Mouse (Mus musculus) embryonic facial prominence, embryonic 15.5 days (tissue): ENCODE measurements around the gene Cenps. TPM values are rescaled to one million over a fixed set of nuclear protein-coding genes. Genes with fewer than 3 reads are reported as not detected.

Experiments
- ATAC-seq: fragments of 200-750 bp; cut with Nextera tagmentation; 2 replicates; pipeline ENCODE4 v1.8.0; 2017; ENCODE audit warnings: low read depth, moderate TSS enrichment; ENCODE audit not compliant: insufficient number of reproducible peaks, low FRiP score, low TSS enrichment
- H3K27ac ChIP-seq: fragments of 300-500 bp; sonication (generic); replicated peaks from 2 replicates; pipeline ENCODE4 v1.5.1; 2015; ENCODE audit warnings: mild to moderate bottlenecking, inconsistent platforms
- H3K27me3 ChIP-seq: fragments of 300-500 bp; sonication (generic); 2 replicates; pipeline ENCODE4 v1.6.1; 2015; ENCODE audit warnings: inconsistent platforms
- H3K36me3 ChIP-seq: fragments of 300-500 bp; sonication (generic); 2 replicates; pipeline ENCODE4 v1.6.1; 2015; ENCODE audit warnings: mild to moderate bottlenecking, inconsistent platforms
- H3K4me1 ChIP-seq: fragments of 300-500 bp; sonication (generic); 2 replicates; pipeline ENCODE4 v1.6.1; 2015; ENCODE audit warnings: inconsistent platforms
- H3K4me2 ChIP-seq: fragments of 300-500 bp; sonication (generic); replicated peaks from 2 replicates; pipeline ENCODE4 v1.6.1; 2015; ENCODE audit warnings: mild to moderate bottlenecking, inconsistent platforms
- H3K4me3 ChIP-seq: fragments of 300-500 bp; sonication (generic); replicated peaks from 2 replicates; pipeline ENCODE4 v1.5.1; 2015; ENCODE audit warnings: mild to moderate bottlenecking, inconsistent platforms
- H3K9ac ChIP-seq: fragments of 300-500 bp; sonication (generic); 2 replicates; pipeline ENCODE4 v1.6.1; 2015; ENCODE audit warnings: inconsistent platforms
- H3K9me3 ChIP-seq: fragments of 300-500 bp; sonication (generic); replicated peaks from 2 replicates; pipeline ENCODE4 v1.6.1; 2016; ENCODE audit warnings: inconsistent platforms
- WGBS: fragments of 180-500 bp; shearing (Covaris S2); methylation state at CpG from one replicate; pipeline ENCODE4 v1.1.7; 2015; 5-methylcytosine and 5-hydroxymethylcytosine counted together
- polyA plus RNA-seq: library from polyadenylated mRNA; unstranded; fragments of >200 nt; fragmentation: Nextera tagmentation; extraction: Ambion mirVana; gene quantifications from 2 replicates; pipeline ENCODE4 v1.2.1, GENCODE M21; 2015

Gene Cenps
- polyA plus RNA-seq = 26.5 and 28.5 TPM in 2 replicates

DNA sequence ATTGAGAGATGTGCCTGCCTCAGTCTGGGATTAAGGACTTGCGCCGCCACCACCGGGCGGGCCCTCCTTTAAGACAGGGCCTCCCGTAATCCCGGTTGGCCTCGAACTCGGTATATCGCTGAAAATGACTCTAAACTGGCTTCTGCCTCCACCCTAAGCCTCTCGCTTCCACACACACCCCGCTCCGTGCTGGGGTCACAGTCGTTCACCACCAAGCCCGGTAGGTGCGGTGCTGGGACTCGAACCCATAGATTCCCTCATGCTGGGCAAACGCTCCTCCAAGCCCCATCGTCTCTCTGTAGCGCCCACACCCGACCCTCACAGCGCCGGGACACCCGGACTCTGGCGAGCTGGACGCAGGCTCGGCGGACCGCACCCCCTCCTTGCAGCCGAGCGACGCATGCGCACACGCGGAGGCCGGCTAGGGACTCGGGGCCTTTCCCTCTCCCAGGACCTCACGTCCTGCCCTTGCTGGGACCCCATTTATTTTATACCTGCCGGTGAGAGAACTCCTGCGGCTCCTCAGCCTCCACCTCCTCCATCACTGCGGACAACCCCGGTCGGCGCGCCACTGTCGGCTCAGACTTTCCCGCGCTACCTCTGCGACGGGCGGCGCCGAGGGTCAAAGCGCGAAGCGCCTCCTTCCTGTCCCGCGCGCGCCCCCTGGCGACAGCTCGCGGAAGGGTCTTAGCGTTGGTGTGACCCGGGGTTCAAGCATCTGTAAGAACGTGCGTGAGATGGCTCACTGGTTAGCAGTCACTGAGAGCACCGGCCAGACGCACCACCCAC lies at the start of gene Cenps:
Gene Cenps, minus strand, starts transcription at position 648 of the 789 bp plus-strand sequence.
- WGBS = under 1% methylated on average over 68 of the region's 68 CpGs
- H3K9ac ChIP-seq = peak within 1 kb of the TSS; percentile 62
- no peaks in the 10 kb centered on the region for H3K36me3 ChIP-seq
- ATAC-seq = peak; percentile 88
- peak within 1 kb of the TSS; percentile 89 for H3K27ac ChIP-seq
- no peaks in the 10 kb centered on the region for H3K27me3 ChIP-seq
- peak within 1 kb of the TSS; percentile 72 for H3K4me3 ChIP-seq
- peak within 1 kb of the TSS; percentile 81 for H3K4me2 ChIP-seq
- H3K4me1 ChIP-seq = peaks cover 11% of the 10 kb centered on the region
- no peaks in the 10 kb centered on the region for H3K9me3 ChIP-seq

- H3K9ac ChIP-seq = no peak overlapping the region
- no peaks in the 10 kb centered on the region for H3K9me3 ChIP-seq
- H3K36me3 ChIP-seq = peaks cover 79% of the 10 kb centered on the region
- H3K27ac ChIP-seq = no peak overlapping the region
- H3K4me2 ChIP-seq = no peak overlapping the region
- no peaks in the 10 kb centered on the region for H3K4me1 ChIP-seq
- H3K27me3 ChIP-seq = no peaks in the 10 kb centered on the region
- WGBS = 56% methylated on average over 4 of the region's 4 CpGs
- ATAC-seq = no peak
- H3K4me3 ChIP-seq = no peak overlapping the region
Observed at GRCm38 (mm10) chr4:149182755-149183154, 45.3 kb upstream of the Cenps start.

DNA sequence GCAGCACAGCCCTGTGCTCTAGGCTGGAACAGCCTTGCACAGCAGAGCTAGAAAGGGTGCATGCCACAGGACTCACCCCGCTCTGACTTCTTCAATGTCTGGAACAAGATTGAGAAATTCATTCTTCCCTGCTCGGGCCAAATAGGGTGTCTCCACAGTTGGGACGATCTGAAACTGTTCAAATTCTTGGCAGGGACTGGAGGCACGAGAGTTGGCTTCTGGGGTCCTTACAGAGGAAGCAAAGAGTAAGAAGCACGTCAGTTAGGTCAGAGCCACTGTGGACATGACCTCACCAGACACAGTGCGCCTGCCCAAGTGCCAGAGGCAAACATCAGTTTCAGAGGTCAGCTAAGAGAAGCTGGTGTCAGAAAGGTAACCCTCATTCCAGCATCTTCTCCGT lies 44.8 kb upstream of the Cenps start:
- H3K27ac ChIP-seq = no peak overlapping the region
- H3K4me2 ChIP-seq = no peak overlapping the region
- H3K27me3 ChIP-seq = no peaks in the 10 kb centered on the region
- 80% methylated on average over 7 of the region's 7 CpGs for WGBS
- H3K9ac ChIP-seq = no peak overlapping the region
- H3K4me3 ChIP-seq = no peak overlapping the region
- no peaks in the 10 kb centered on the region for H3K9me3 ChIP-seq
- no peak for ATAC-seq
- no peaks in the 10 kb centered on the region for H3K4me1 ChIP-seq
- H3K36me3 ChIP-seq = peaks cover 73% of the 10 kb centered on the region

DNA sequence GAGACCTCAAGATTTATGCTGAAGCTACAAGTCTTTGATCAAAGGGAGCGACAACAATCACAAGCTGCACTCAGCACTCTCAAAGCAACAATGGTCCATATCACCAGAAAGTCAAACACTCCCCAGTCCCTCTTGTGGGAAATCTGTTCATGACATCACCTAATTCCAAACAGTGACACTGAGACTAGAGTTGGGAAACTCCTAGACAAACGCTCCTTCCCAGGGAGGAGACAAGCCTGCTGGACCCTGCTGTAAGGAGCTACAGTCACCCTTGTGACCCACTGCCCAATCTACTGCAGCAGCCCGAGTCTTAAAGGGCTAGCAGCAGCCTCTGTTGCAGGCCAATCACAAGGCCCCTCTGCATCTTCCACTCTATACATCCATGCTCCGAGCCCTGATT lies 42.1 kb upstream of the Cenps start:
- 49% methylated on average over 4 of the region's 4 CpGs for WGBS
- H3K27ac ChIP-seq = no peak overlapping the region
- ATAC-seq = no peak

DNA sequence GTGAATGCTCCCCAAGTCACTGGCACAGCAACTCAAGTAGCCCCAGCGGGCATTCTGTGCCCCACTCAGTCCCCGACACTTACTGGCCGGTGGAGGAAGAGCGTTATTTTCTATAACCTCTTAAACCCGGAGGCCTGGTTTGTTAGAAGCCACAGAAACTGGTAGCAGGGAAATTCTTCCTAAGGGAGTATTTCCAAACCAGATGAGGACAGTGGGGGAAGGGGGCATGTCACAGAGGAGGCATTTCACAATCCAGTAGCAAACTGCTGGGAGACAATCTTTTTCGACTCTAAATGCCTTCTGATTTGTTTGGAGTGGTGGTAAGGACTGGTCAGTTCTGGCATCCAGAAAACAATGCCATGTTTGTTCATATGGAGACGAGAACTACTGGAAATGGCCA lies 41.7 kb upstream of the Cenps start:
- Histone ChIP-seq H3K4me3 (no peak overlapping the region), H3K4me2 (no peak overlapping the region), H3K9me3 (no peaks in the 10 kb centered on the region), H3K9ac (no peak overlapping the region), H3K27ac (no peak overlapping the region), H3K27me3 (no peaks in the 10 kb centered on the region), H3K36me3 (peaks cover 45% of the 10 kb centered on the region), H3K4me1 (no peaks in the 10 kb centered on the region)
- ATAC-seq = no peak
- WGBS = 54% methylated on average over 7 of the region's 7 CpGs

More for the DNA sequence above, 42.1 kb upstream of the Cenps start:
- H3K4me2 ChIP-seq = no peak overlapping the region
- H3K4me3 ChIP-seq = no peak overlapping the region
- peaks cover 50% of the 10 kb centered on the region for H3K36me3 ChIP-seq
- no peaks in the 10 kb centered on the region for H3K27me3 ChIP-seq
- H3K4me1 ChIP-seq = no peaks in the 10 kb centered on the region
- no peak overlapping the region for H3K9ac ChIP-seq
- H3K9me3 ChIP-seq = no peaks in the 10 kb centered on the region

GRCm38 (mm10) chr4:149178328-149178727 lies 40.9 kb upstream of the Cenps start:
- 38% methylated on average over 7 of the region's 7 CpGs for WGBS
- H3K4me3 ChIP-seq = no peak overlapping the region
- H3K4me1 ChIP-seq = peaks cover 2% of the 10 kb centered on the region; the same call in 1 of the 2 replicates
- ATAC-seq = no peak
- H3K9ac ChIP-seq = no peak overlapping the region
- H3K27me3 ChIP-seq = no peaks in the 10 kb centered on the region
- no peak overlapping the region for H3K4me2 ChIP-seq
- H3K9me3 ChIP-seq = no peaks in the 10 kb centered on the region
- H3K36me3 ChIP-seq = peaks cover 37% of the 10 kb centered on the region
- no peak overlapping the region for H3K27ac ChIP-seq

- H3K4me1 ChIP-seq = peaks cover 15% of the 10 kb centered on the region
- WGBS = 53% methylated on average over 5 of the region's 5 CpGs
- ATAC-seq = no peak
Observed at GRCm38 (mm10) chr4:149177046-149177445, 39.6 kb upstream of the Cenps start.

DNA sequence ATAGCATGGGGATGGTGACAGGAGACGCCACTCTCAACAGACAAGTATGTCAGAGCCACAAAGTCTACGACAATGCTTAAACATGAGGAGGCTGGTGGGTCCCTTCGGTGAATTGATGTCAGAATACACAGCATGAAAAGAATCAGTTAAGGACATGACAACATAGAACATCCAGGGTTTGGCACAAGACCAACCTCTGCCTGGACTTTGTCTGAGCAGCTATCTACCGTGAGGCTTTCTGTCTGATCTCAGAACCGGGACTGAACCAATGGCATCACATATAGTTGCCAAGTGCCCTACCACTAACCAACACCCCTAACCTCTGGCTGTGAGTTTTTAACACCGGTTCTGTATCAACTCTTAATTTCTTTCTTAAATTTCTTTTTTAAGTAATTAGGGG lies 39.2 kb upstream of the Cenps start:
- WGBS = 60% methylated on average over 6 of the region's 6 CpGs
- H3K4me3 ChIP-seq = no peak overlapping the region
- no peak overlapping the region for H3K27ac ChIP-seq
- H3K4me2 ChIP-seq = no peak overlapping the region
- peaks cover 17% of the 10 kb centered on the region for H3K4me1 ChIP-seq
- ATAC-seq = no peak
- no peaks in the 10 kb centered on the region for H3K9me3 ChIP-seq
- peaks cover 20% of the 10 kb centered on the region for H3K36me3 ChIP-seq
- no peaks in the 10 kb centered on the region for H3K27me3 ChIP-seq
- H3K9ac ChIP-seq = no peak overlapping the region

More at GRCm38 (mm10) chr4:149177046-149177445, 39.6 kb upstream of the Cenps start:
- no peak overlapping the region for H3K9ac ChIP-seq
- H3K4me3 ChIP-seq = no peak overlapping the region
- H3K36me3 ChIP-seq = peaks cover 24% of the 10 kb centered on the region
- H3K27ac ChIP-seq = no peak overlapping the region
- no peaks in the 10 kb centered on the region for H3K9me3 ChIP-seq
- H3K27me3 ChIP-seq = no peaks in the 10 kb centered on the region
- no peak overlapping the region for H3K4me2 ChIP-seq

- no peak for ATAC-seq
- 79% methylated on average over 6 of the region's 6 CpGs for WGBS
- H3K9me3 ChIP-seq = no peaks in the 10 kb centered on the region
- no peaks in the 10 kb centered on the region for H3K27me3 ChIP-seq
- no peak overlapping the region for H3K9ac ChIP-seq
- H3K4me3 ChIP-seq = no peak overlapping the region
- H3K27ac ChIP-seq = no peak overlapping the region
- peaks cover 17% of the 10 kb centered on the region for H3K4me1 ChIP-seq
- no peak overlapping the region for H3K4me2 ChIP-seq
- no peaks in the 10 kb centered on the region for H3K36me3 ChIP-seq
Observed at GRCm38 (mm10) chr4:149173661-149174060, 36.2 kb upstream of the Cenps start.

- Histone ChIP-seq H3K27me3 (no peaks in the 10 kb centered on the region), H3K9ac (no peak overlapping the region), H3K4me1 (peaks cover 17% of the 10 kb centered on the region), H3K9me3 (no peaks in the 10 kb centered on the region), H3K4me2 (no peak overlapping the region), H3K4me3 (no peak overlapping the region), H3K27ac (peak overlapping the region; percentile 71), H3K36me3 (no peaks in the 10 kb centered on the region)
- ATAC-seq = no peak
- 44% methylated on average over 2 of the region's 2 CpGs for WGBS
Observed at GRCm38 (mm10) chr4:149172666-149173065, 35.2 kb upstream of the Cenps start.

DNA sequence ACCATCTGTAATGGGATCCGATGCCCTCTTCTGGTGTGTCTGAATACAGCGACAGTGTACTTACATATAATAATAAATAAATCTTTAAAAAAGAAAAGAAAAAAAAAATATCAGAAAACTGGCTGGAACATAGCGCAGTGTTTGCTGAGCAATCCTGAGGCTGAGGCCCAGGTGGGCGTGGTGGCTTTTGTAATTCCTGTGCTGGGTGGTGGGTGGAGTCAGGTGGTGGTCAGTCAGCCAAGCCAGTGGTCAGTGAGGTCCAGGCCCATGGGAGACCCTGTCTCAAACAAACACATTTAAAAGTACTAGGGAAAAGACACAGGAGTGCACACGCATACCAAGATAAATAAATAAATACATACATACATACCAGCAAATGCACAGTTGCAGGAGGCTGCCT lies 34.7 kb upstream of the Cenps start:
- ATAC-seq = no peak
- H3K36me3 ChIP-seq = no peaks in the 10 kb centered on the region
- H3K4me2 ChIP-seq = no peak overlapping the region
- WGBS = 92% methylated on average over 5 of the region's 5 CpGs
- no peak overlapping the region for H3K4me3 ChIP-seq
- H3K27ac ChIP-seq = peak overlapping the region; percentile 71
- H3K4me1 ChIP-seq = peaks cover 17% of the 10 kb centered on the region
- no peaks in the 10 kb centered on the region for H3K9me3 ChIP-seq
- no peak overlapping the region for H3K9ac ChIP-seq
- no peaks in the 10 kb centered on the region for H3K27me3 ChIP-seq

DNA sequence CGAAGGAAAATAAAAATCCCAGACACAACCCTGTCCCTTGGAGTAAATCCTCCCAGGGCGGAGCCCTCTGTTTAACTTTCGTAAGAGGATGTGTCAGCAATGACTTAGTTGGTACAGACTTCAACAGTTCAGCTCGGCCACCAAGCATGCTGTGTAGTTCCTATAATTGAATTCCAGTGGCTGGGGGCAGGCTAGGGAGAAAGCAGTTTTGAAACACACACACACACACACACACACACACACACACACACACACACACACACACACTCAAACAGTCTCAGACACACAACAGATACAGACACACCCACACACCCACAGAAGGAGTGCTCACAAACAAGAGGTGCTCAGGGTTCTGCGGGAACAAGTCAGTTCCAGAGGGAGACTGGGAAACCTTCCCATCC lies 34.2 kb upstream of the Cenps start:
- no peak overlapping the region for H3K9ac ChIP-seq
- no peak overlapping the region for H3K4me2 ChIP-seq
- WGBS = 55% methylated on average over 5 of the region's 5 CpGs
- H3K4me1 ChIP-seq = peaks cover 17% of the 10 kb centered on the region
- H3K27me3 ChIP-seq = no peaks in the 10 kb centered on the region
- no peaks in the 10 kb centered on the region for H3K36me3 ChIP-seq
- H3K9me3 ChIP-seq = no peaks in the 10 kb centered on the region
- H3K4me3 ChIP-seq = no peak overlapping the region
- no peak for ATAC-seq
- peak overlapping the region; percentile 71 for H3K27ac ChIP-seq
